28 mouse cellular contexts compared by ENCODE assay signal in genomic region chr1:94055966-94056365, GRCm38 (mm10). TPM values are rescaled to one million over a fixed set of nuclear protein-coding genes. Genes with fewer than 3 reads are reported as not detected.
A peak's percentile ranks its signal among the peaks of the same experiment; 100 is the strongest.
DNase-seq lines count a peak whose midpoint lies in the region; ATAC-seq and TF ChIP-seq lines count a peak whose summit lies in the region.
"Had no signal": no experiment of that assay in that cellular context is flagged by ENCODE, and none has a peak within 500 bp of the region (broad histone marks: within the 10 kb centered on the region; RNA-seq: fewer than 3 reads in every experiment).

No protein-coding gene starts in this region.

- DNase-seq in layer of hippocampus, adult 9-11 months: peak; percentile 71
- no peak for DNase-seq in layer of hippocampus, postnatal 25 days (ENCODE audit: extremely low spot score in 1 of 2, low spot score in 1 of 2)
- DNase-seq in 416B (ENCODE audit: low read depth) (peak; percentile 94), MEL (ENCODE audit: low read depth, low spot score) (peak; percentile 71)
- no peak for DNase-seq in spleen, adult 12 weeks (ENCODE audit: low spot score)
- DNase-seq: adrenal gland, postnatal 14 days; B cell, adult 2 months; cerebellum, adult 18-20 months; cerebellum, postnatal 36 days; heart, postnatal 14 days; kidney, adult 9 months; thymus, adult 18-20 months had no signal

- TF ChIP-seq EP300 in MEL (IDR thresholded peaks at IDR 0.05; ENCODE audit: low read depth in 1 of 2, low read length in 2 of 2): 0 out of 4 replicates have a peak, but pooled peaks of 1 of the 2 experiments have one; percentile 4

- no peak overlapping the region for H3K4me3 ChIP-seq in MEL (ENCODE audit: control insufficient read depth in 1 of 2, insufficient read depth in 1 of 2, low read depth in 2 of 2, low read length in 2 of 2)
- H3K4me3 ChIP-seq: erythroblast, embryonic 14.5 days; forebrain, embryonic 15.5 days; heart, embryonic 12.5 days; hindbrain, embryonic 13.5 days; limb, embryonic 15.5 days; liver, embryonic 15.5 days; midbrain, embryonic 12.5 days; myocyte; stomach, embryonic 15.5 days had no signal

- peak; percentile 22 for ATAC-seq in inflammation-experienced regulatory T-cells, adult 6 months
- no peak for ATAC-seq in erythroblast, adult 5-6 weeks (replicated peaks; ENCODE audit: low FRiP score, poor library complexity, severe bottlenecking)
- ATAC-seq: forebrain, embryonic 15.5 days had no signal

- H3K9me3 ChIP-seq in MEL (replicated peaks; ENCODE audit: insufficient read depth, low read length): no peaks in the 10 kb centered on the region
- H3K9me3 ChIP-seq: forebrain, embryonic 15.5 days; heart, embryonic 12.5 days; hindbrain, embryonic 13.5 days; limb, embryonic 15.5 days; liver, embryonic 15.5 days; midbrain, embryonic 12.5 days; stomach, embryonic 15.5 days had no signal

- no peak for TF ChIP-seq RAD21 in MEL (IDR thresholded peaks at IDR 0.05; ENCODE audit: low read depth, low read length)

- TF ChIP-seq POLR2A in MEL (IDR thresholded peaks at IDR 0.05; ENCODE audit: control insufficient read depth in 1 of 2, insufficient read depth in 1 of 2, low read depth in 1 of 2, low read length in 2 of 2, poor library complexity in 1 of 2): no peak

- H3K27me3 ChIP-seq in MEL (ENCODE audit: control insufficient read depth in 1 of 2, insufficient read depth in 2 of 2, low read length in 2 of 2): no peaks in the 10 kb centered on the region
- H3K27me3 ChIP-seq: forebrain, embryonic 15.5 days; heart, embryonic 12.5 days; hindbrain, embryonic 13.5 days; limb, embryonic 15.5 days; liver, embryonic 15.5 days; midbrain, embryonic 12.5 days; stomach, embryonic 15.5 days had no signal

- peaks cover 0 to 13% of the 10 kb centered on the region in 2 experiments; a peak in 2 of 4 replicates for H3K36me3 ChIP-seq in MEL (ENCODE audit: control insufficient read depth in 1 of 2, insufficient read depth in 2 of 2, low read length in 2 of 2)
- H3K36me3 ChIP-seq: forebrain, embryonic 15.5 days; heart, embryonic 12.5 days; hindbrain, embryonic 13.5 days; limb, embryonic 15.5 days; liver, embryonic 15.5 days; midbrain, embryonic 12.5 days; stomach, embryonic 15.5 days had no signal

- TF ChIP-seq CTCF in MEL (IDR thresholded peaks at IDR 0.05 in 2 of 3, conservative IDR thresholded peaks at IDR 0.05 in 1 of 3; ENCODE audit: control insufficient read depth in 1 of 3, insufficient read depth in 1 of 3, low read depth in 2 of 3, low read length in 3 of 3, poor library complexity in 1 of 3, severe bottlenecking in 1 of 3): no peak

- no peak overlapping the region for H3K27ac ChIP-seq in MEL (ENCODE audit: control insufficient read depth, low read depth, low read length)
- H3K27ac ChIP-seq: forebrain, embryonic 15.5 days; hindbrain, embryonic 13.5 days; limb, embryonic 15.5 days; liver, embryonic 15.5 days; midbrain, embryonic 12.5 days; stomach, embryonic 15.5 days had no signal

- no peaks in the 10 kb centered on the region for H3K79me2 ChIP-seq in MEL (ENCODE audit: control insufficient read depth, insufficient read depth, low read length, poor library complexity)

- no peak overlapping the region for H3K9ac ChIP-seq in MEL (ENCODE audit: control insufficient read depth, low read depth, low read length, poor library complexity, severe bottlenecking)
- H3K9ac ChIP-seq: forebrain, embryonic 15.5 days; heart, embryonic 12.5 days; hindbrain, embryonic 13.5 days; limb, embryonic 15.5 days; liver, embryonic 15.5 days; midbrain, embryonic 12.5 days; stomach, embryonic 15.5 days had no signal

- peaks cover 11 to 22% of the 10 kb centered on the region in 2 experiments for H3K4me1 ChIP-seq in MEL (ENCODE audit: control insufficient read depth in 1 of 2, insufficient read depth in 2 of 2, low read length in 2 of 2)
- H3K4me1 ChIP-seq: forebrain, embryonic 15.5 days; hindbrain, embryonic 13.5 days; liver, embryonic 15.5 days; midbrain, embryonic 12.5 days; stomach, embryonic 15.5 days had no signal

TF ChIP-seq in MEL, 35 proteins besides CTCF, POLR2A, EP300 and RAD21:
- TF ChIP-seq ZNF384 (IDR thresholded peaks at IDR 0.05; ENCODE audit: low read depth, low read length): no peak
- TF ChIP-seq HCFC1 (IDR thresholded peaks at IDR 0.05; ENCODE audit: low read depth, low read length): 0 out of 2 replicates have a peak, but pooled peaks have one; percentile 8

RNA-seq across cellular contexts. Expression of gene Pdcd1, which starts 3.6 kb away (rescaled TPM):
- total RNA-seq in layer of hippocampus, postnatal 25 days (2021): under 1 TPM; 0.17 to 0.31 TPM
- 0.20 TPM in 1 of 2 replicates, not detected in the other for total RNA-seq in MEL (2012; rRNA removed)
- polyA plus RNA-seq in MEL (2012; ENCODE audit: insufficient read depth in 1 of 2, insufficient read length in 2 of 2, low read depth in 1 of 2, low replicate concordance in 2 of 2, missing spikeins in 1 of 2): under 1 TPM in 1 of 2 experiments, not detected in 1; 0.13 TPM
- polyA plus RNA-seq in inflammation-experienced regulatory T-cells, adult 6 months (2017; shearing (Covaris generic)): 100 to 1,000 TPM; 264 to 357 (median 323) TPM
- not detected in 2 replicates for total RNA-seq in erythroblast, adult 5-6 weeks (2015; ENCODE audit: low replicate concordance)
- not detected in 2 replicates for total RNA-seq in erythroblast, adult 5-6 weeks (2017; ENCODE audit: low replicate concordance)
- total RNA-seq: adrenal gland, postnatal 14 days; gastrocnemius, postnatal 4 days had no signal
- polyA plus RNA-seq: embryonic facial prominence, embryonic 11.5 days; erythroblast, embryonic 14.5 days; forebrain, embryonic 15.5 days; hindbrain, embryonic 13.5 days; midbrain, embryonic 12.5 days; myocyte; neural tube, embryonic 14.5 days had no signal

RNA-seq across cellular contexts. Expression of gene Neu4, which starts 35.7 kb away (rescaled TPM):
- 10 to 100 TPM; 15.3 to 17.6 TPM for total RNA-seq in layer of hippocampus, postnatal 25 days (2021)
- not detected in 2 replicates for total RNA-seq in MEL (2012; rRNA removed)
- not detected for polyA plus RNA-seq in MEL (2012; ENCODE audit: insufficient read depth in 1 of 2, insufficient read length in 2 of 2, low read depth in 1 of 2, low replicate concordance in 2 of 2, missing spikeins in 1 of 2)
- under 1 TPM in 1 of 3 experiments, not detected in 2; 0.33 TPM for polyA plus RNA-seq in inflammation-experienced regulatory T-cells, adult 6 months (2017; shearing (Covaris generic))
- not detected in 2 replicates for total RNA-seq in erythroblast, adult 5-6 weeks (2015; ENCODE audit: low replicate concordance)
- total RNA-seq in erythroblast, adult 5-6 weeks (2017; ENCODE audit: low replicate concordance): not detected in 2 replicates
- total RNA-seq: adrenal gland, postnatal 14 days; gastrocnemius, postnatal 4 days; heart, postnatal 14 days had no signal
- polyA plus RNA-seq: embryonic facial prominence, embryonic 11.5 days; erythroblast, embryonic 14.5 days; forebrain, embryonic 15.5 days; heart, embryonic 12.5 days; hindbrain, embryonic 13.5 days; intestine, embryonic 14.5 days; limb, embryonic 15.5 days; liver, embryonic 15.5 days; midbrain, embryonic 12.5 days; myocyte; neural tube, embryonic 14.5 days; spleen, adult 2 months; stomach, embryonic 15.5 days had no signal

Comparison
In these comparisons a context has a peak if more than half of its experiments do, and no peak if none do; other contexts are left out.
1. DNase-seq: peak in layer of hippocampus, adult 9-11 months (single experiment), 416B (single experiment) and MEL (single experiment); none in layer of hippocampus, postnatal 25 days (0 of 2) and spleen, adult 12 weeks (single experiment).
2. RNA of gene Neu4, which starts 35.7 kb away (total RNA-seq): 15.3 to 17.6 TPM in layer of hippocampus, postnatal 25 days; not detected in MEL and not detected in erythroblast, adult 5-6 weeks; every median in the first group is over 10 times any median in the second.